Comparison of ENCODE assay signal across 23 mouse cellular contexts in the genomic region with DNA sequence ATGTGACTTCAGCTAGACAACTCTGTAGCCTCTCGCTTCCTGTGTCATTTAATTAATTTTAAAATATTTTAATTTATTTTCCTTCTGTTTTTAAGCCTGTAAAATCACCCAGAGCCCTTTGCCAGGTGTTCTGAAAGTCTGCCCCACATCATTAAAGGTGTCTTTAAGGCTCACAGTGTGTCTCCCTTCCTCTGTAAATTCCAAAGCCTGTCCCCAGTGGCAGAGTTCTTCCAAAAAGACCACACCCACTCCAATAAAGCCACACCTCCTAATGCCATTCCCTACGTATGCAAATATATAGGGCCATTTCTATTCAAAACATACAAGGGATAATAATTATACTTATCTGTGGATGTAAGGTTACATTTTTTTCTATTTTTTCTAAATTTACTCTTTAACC.
DNase-seq lines count a peak whose midpoint lies in the region; ATAC-seq and TF ChIP-seq lines count a peak whose summit lies in the region.
"Had no signal": no experiment of that assay in that cellular context is flagged by ENCODE, and none has a peak within 500 bp of the region (broad histone marks: within the 10 kb centered on the region; RNA-seq: fewer than 3 reads in every experiment).

No protein-coding gene starts in this region.

- no peak for TF ChIP-seq POLR2A in limb, embryonic 14.5 days (IDR thresholded peaks at IDR 0.05; ENCODE audit: borderline replicate concordance, extremely low read depth, insufficient read depth, insufficient read length)

- WGBS in hindbrain, embryonic 15.5 days = 71% methylated on average over 2 of the region's 2 CpGs
- 75% methylated on average over 2 of the region's 2 CpGs for WGBS in hindbrain, embryonic 14.5 days
- WGBS in limb, embryonic 14.5 days = 23% methylated on average over 2 of the region's 2 CpGs

- ATAC-seq in hindbrain, embryonic 15.5 days (ENCODE audit: low FRiP score, low read depth) = no peak
- no peak for ATAC-seq in hindbrain, embryonic 14.5 days (ENCODE audit: low FRiP score)
- peak; percentile 53 for ATAC-seq in limb, embryonic 14.5 days (ENCODE audit: low FRiP score, low read depth)
- ATAC-seq: activated CD4-positive, CD25-positive, alpha-beta regulatory T cell, adult 4 months; forebrain, embryonic 13.5 days; forebrain, embryonic 16.5 days; hindbrain, postnatal 0 days; inflammation-experienced regulatory T-cells, adult 6 months had no signal

- H3K4me2 ChIP-seq in hindbrain, embryonic 15.5 days = no peak overlapping the region
- no peak overlapping the region for H3K4me2 ChIP-seq in hindbrain, embryonic 14.5 days (replicated peaks)
- no peak overlapping the region for H3K4me2 ChIP-seq in limb, embryonic 14.5 days (replicated peaks; ENCODE audit: low read depth, low read length, severe bottlenecking)
- H3K4me2 ChIP-seq: forebrain, embryonic 13.5 days; heart, embryonic 13.5 days; hindbrain, embryonic 12.5 days had no signal

- no peaks in the 10 kb centered on the region for H3K9me3 ChIP-seq in hindbrain, embryonic 15.5 days
- H3K9me3 ChIP-seq in hindbrain, embryonic 14.5 days (ENCODE audit: control insufficient read depth, low read length) = no peaks in the 10 kb centered on the region
- no peaks in the 10 kb centered on the region for H3K9me3 ChIP-seq in limb, embryonic 14.5 days (ENCODE audit: control insufficient read depth, low read length)
- H3K9me3 ChIP-seq: forebrain, embryonic 10.5 days; forebrain, embryonic 13.5 days; heart, embryonic 13.5 days; hindbrain, embryonic 12.5 days had no signal

- no peaks in the 10 kb centered on the region for H3K36me3 ChIP-seq in hindbrain, embryonic 15.5 days
- no peaks in the 10 kb centered on the region for H3K36me3 ChIP-seq in hindbrain, embryonic 14.5 days (replicated peaks; ENCODE audit: control insufficient read depth, insufficient read depth)
- H3K36me3 ChIP-seq in limb, embryonic 14.5 days (ENCODE audit: control insufficient read depth, insufficient read depth, low read length) = no peaks in the 10 kb centered on the region
- H3K36me3 ChIP-seq: forebrain, embryonic 10.5 days; heart, embryonic 13.5 days; hindbrain, embryonic 12.5 days had no signal

- H3K9ac ChIP-seq in hindbrain, embryonic 15.5 days = no peak overlapping the region
- H3K9ac ChIP-seq in hindbrain, embryonic 14.5 days = no peak overlapping the region
- no peak overlapping the region for H3K9ac ChIP-seq in limb, embryonic 14.5 days (ENCODE audit: low read depth, low read length, severe bottlenecking)
- H3K9ac ChIP-seq: forebrain, embryonic 13.5 days; heart, embryonic 13.5 days; hindbrain, embryonic 12.5 days had no signal

- no peaks in the 10 kb centered on the region for H3K4me1 ChIP-seq in hindbrain, embryonic 15.5 days (replicated peaks)
- no peaks in the 10 kb centered on the region for H3K4me1 ChIP-seq in hindbrain, embryonic 14.5 days (replicated peaks; ENCODE audit: control insufficient read depth, insufficient read depth, low read length)
- peaks cover 8% of the 10 kb centered on the region; the same call in 1 of the 2 replicates for H3K4me1 ChIP-seq in limb, embryonic 14.5 days (ENCODE audit: control insufficient read depth, insufficient read depth, low read length)
- H3K4me1 ChIP-seq: forebrain, embryonic 10.5 days; forebrain, embryonic 13.5 days; heart, embryonic 13.5 days; hindbrain, embryonic 12.5 days had no signal

- DNase-seq in hindbrain, embryonic 14.5 days (ENCODE audit: low spot score) = no peak
- peak; percentile 9 for DNase-seq in forelimb bud, embryonic 11.5 days (ENCODE audit: low read depth, low spot score)
- no peak for DNase-seq in limb, embryonic 14.5 days (ENCODE audit: low spot score)
- no peak for DNase-seq in adrenal gland, postnatal 10 days
- no peak for DNase-seq in urinary bladder, postnatal 25 days (ENCODE audit: low spot score)
- DNase-seq: adrenal gland, adult 8-10 months; adrenal gland, postnatal 36 days; cerebellum, adult 18-20 months; cerebellum, adult 9-10 months; cerebellum, postnatal 14 days; gastrocnemius, adult 2 months; gastrocnemius, postnatal 14 days; heart, adult 11 months; heart, postnatal 14 days had no signal

- H3K27me3 ChIP-seq in hindbrain, embryonic 15.5 days = no peaks in the 10 kb centered on the region
- H3K27me3 ChIP-seq in hindbrain, embryonic 14.5 days (ENCODE audit: control insufficient read depth, insufficient read depth, low read length) = no peaks in the 10 kb centered on the region
- H3K27me3 ChIP-seq in limb, embryonic 14.5 days (ENCODE audit: control insufficient read depth, insufficient read depth, low read length) = no peaks in the 10 kb centered on the region
- H3K27me3 ChIP-seq: forebrain, embryonic 13.5 days; heart, embryonic 13.5 days; hindbrain, embryonic 12.5 days had no signal

- 0 out of 2 replicates have a peak overlapping the region, but pooled peaks have one; percentile 15 for H3K27ac ChIP-seq in hindbrain, embryonic 15.5 days (replicated peaks)
- H3K27ac ChIP-seq in hindbrain, embryonic 14.5 days = no peak overlapping the region
- H3K27ac ChIP-seq in limb, embryonic 14.5 days (replicated peaks; ENCODE audit: low read depth, low read length) = no peak overlapping the region
- H3K27ac ChIP-seq: forebrain, embryonic 10.5 days; forebrain, embryonic 13.5 days; gastrocnemius, adult 2 months; heart, embryonic 13.5 days; hindbrain, embryonic 12.5 days; hindbrain, postnatal 0 days had no signal

- H3K4me3 ChIP-seq in hindbrain, embryonic 15.5 days = no peak overlapping the region
- no peak overlapping the region for H3K4me3 ChIP-seq in hindbrain, embryonic 14.5 days (replicated peaks; ENCODE audit: low read length)
- no peak overlapping the region for H3K4me3 ChIP-seq in limb, embryonic 14.5 days (replicated peaks; ENCODE audit: low read length)
- H3K4me3 ChIP-seq: forebrain, embryonic 10.5 days; forebrain, embryonic 13.5 days; gastrocnemius, adult 2 months; heart, embryonic 13.5 days; hindbrain, embryonic 12.5 days had no signal
